Mouse (Mus musculus): ENCODE measurements around the gene Car7.

GRCm38 (mm10) chr8:104555191-104555590 lies 20.7 kb downstream of the Car7 start:
- no peak for TF ChIP-seq CTCF (IDR thresholded peaks at IDR 0.05; ENCODE audit: extremely low read depth, insufficient read depth, low read length)
- no peak for TF ChIP-seq POLR2A (IDR thresholded peaks at IDR 0.05; ENCODE audit: extremely low read depth, insufficient read depth, low read length)
